8 mouse cellular contexts compared by ENCODE assay signal in the genomic region with DNA sequence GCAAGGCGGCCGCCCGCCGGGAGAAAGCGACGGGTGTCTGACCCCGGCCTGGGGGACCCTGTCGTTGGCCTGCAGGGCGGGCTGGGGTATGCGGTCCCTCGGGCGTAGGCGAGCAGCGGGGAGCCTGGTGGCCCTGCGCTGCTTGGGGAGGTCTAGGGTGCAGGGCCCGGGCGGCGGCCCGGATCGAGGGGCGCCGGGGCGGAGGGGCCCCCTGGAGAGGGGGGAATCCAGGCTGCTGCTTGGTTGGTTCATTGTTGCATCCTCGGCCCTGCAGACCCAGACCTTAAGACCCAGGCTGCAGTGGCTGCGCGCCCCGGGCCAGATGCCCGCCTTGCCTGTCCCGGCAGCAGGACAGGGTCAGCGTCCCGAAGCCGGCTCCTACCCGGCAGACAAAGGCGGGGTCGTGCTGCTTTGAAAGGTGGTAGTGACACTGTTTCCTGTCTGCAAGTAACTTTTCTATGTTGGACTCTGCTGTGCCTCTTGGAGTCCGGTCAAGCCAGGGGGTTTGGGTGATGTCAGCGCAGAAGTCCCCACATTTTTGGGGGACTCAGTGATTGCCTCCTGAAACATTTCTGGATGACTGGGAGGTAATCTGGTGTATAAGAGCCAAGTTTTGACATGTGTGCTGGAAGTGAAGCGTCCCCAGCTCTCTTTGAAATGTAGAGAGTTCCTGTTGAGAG.
A peak's percentile ranks its signal among the peaks of the same experiment; 100 is the strongest.
DNase-seq lines count a peak whose midpoint lies in the region; ATAC-seq lines count a peak whose summit lies in the region.

No protein-coding gene starts in this region.

- WGBS in embryonic facial prominence, embryonic 15.5 days: under 1% methylated on average over 38 of the region's 38 CpGs
- WGBS in hindbrain, embryonic 10.5 days: under 1% methylated on average over 38 of the region's 38 CpGs

- DNase-seq in T-cell, adult 2 months (ENCODE audit: low spot score): peak; percentile 64
- peak; percentile 67 for DNase-seq in hindbrain, embryonic 10.5 days (ENCODE audit: low spot score)
- peak; percentile 35 for DNase-seq in liver
- peak; percentile 69 for DNase-seq in naive thymus-derived CD4-positive, alpha-beta T cell, adult 2 months (ENCODE audit: low read depth)
- peak; percentile 64 to 65 for DNase-seq in thymus, adult 18-20 months
- no peak for DNase-seq in layer of hippocampus, adult 18-20 months (ENCODE audit: low spot score in 2 of 2)

- no peaks in the 10 kb centered on the region for H3K27me3 ChIP-seq in embryonic facial prominence, embryonic 15.5 days
- H3K27me3 ChIP-seq in hindbrain, embryonic 10.5 days (ENCODE audit: insufficient read depth, poor library complexity, severe bottlenecking): no peaks in the 10 kb centered on the region

- H3K36me3 ChIP-seq in embryonic facial prominence, embryonic 15.5 days: no peaks in the 10 kb centered on the region
- H3K36me3 ChIP-seq in hindbrain, embryonic 10.5 days: no peaks in the 10 kb centered on the region

- H3K4me3 ChIP-seq in embryonic facial prominence, embryonic 15.5 days (replicated peaks): peak overlapping the region; percentile 81
- peak overlapping the region; percentile 96 for H3K4me3 ChIP-seq in hindbrain, embryonic 10.5 days

- no peaks in the 10 kb centered on the region for H3K9me3 ChIP-seq in embryonic facial prominence, embryonic 15.5 days (replicated peaks)
- H3K9me3 ChIP-seq in hindbrain, embryonic 10.5 days: no peaks in the 10 kb centered on the region

- peak overlapping the region; percentile 68 for H3K27ac ChIP-seq in embryonic facial prominence, embryonic 15.5 days (replicated peaks)
- H3K27ac ChIP-seq in hindbrain, embryonic 10.5 days: peak overlapping the region; percentile 98

- H3K4me2 ChIP-seq in embryonic facial prominence, embryonic 15.5 days (replicated peaks): peak overlapping the region; percentile 87

- ATAC-seq in CD4-positive, CD25-positive, alpha-beta regulatory T cell, adult 4 months: peak; percentile 3
- peak; percentile 75 for ATAC-seq in embryonic facial prominence, embryonic 15.5 days (ENCODE audit: insufficient number of reproducible peaks, low FRiP score, low TSS enrichment, low read depth)

- H3K9ac ChIP-seq in embryonic facial prominence, embryonic 15.5 days: peak overlapping the region; percentile 84

- peaks cover 43% of the 10 kb centered on the region for H3K4me1 ChIP-seq in embryonic facial prominence, embryonic 15.5 days
- peaks cover 46% of the 10 kb centered on the region for H3K4me1 ChIP-seq in hindbrain, embryonic 10.5 days (replicated peaks)

Comparison
In these comparisons a context has a peak if more than half of its experiments do, and no peak if none do; other contexts are left out.
1. DNase-seq: peak in T-cell, adult 2 months (single experiment), hindbrain, embryonic 10.5 days (single experiment), liver (single experiment), naive thymus-derived CD4-positive, alpha-beta T cell, adult 2 months (single experiment) and thymus, adult 18-20 months (2 of 2); none in layer of hippocampus, adult 18-20 months (0 of 2).